ENCODE assay signal across 40 mouse cellular contexts in genomic region chr17:36799493-36799892, GRCm38 (mm10). TPM values are rescaled to one million over a fixed set of nuclear protein-coding genes. Genes with fewer than 3 reads are reported as not detected.
"Had no signal": no experiment of that assay in that cellular context is flagged by ENCODE, and none has a peak within 500 bp of the region (broad histone marks: within the 10 kb centered on the region; RNA-seq: fewer than 3 reads in every experiment).

No protein-coding gene starts in this region.

- DNase-seq: cerebellum, adult 2 months; cerebellum, adult 8-10 months; cerebellum, adult 9-10 months; cerebellum, adult 9-11 months; cerebellum, postnatal 10 days; cerebellum, postnatal 14 days; cerebellum, postnatal 25 days; cerebellum, postnatal 36 days; embryo, embryonic 11 days; forebrain, postnatal 0 days; gastrocnemius, adult 2 months; gastrocnemius, postnatal 10 days; gastrocnemius, postnatal 14 days; gastrocnemius, postnatal 25 days; gastrocnemius, postnatal 36 days; heart, adult 11 months; heart, adult 18-20 months; heart, adult 2 months had no signal

- H3K4me3 ChIP-seq: embryonic facial prominence, embryonic 10.5 days; embryonic facial prominence, embryonic 12.5 days; embryonic facial prominence, embryonic 13.5 days; embryonic facial prominence, embryonic 15.5 days; erythroblast, embryonic 14.5 days; forebrain, embryonic 10.5 days; forebrain, embryonic 12.5 days; forebrain, embryonic 13.5 days; forebrain, embryonic 15.5 days; gastrocnemius, adult 2 months; heart, adult 2 months had no signal

- H3K4me1 ChIP-seq: embryonic facial prominence, embryonic 10.5 days; embryonic facial prominence, embryonic 12.5 days; embryonic facial prominence, embryonic 13.5 days; embryonic facial prominence, embryonic 15.5 days; forebrain, embryonic 10.5 days; forebrain, embryonic 12.5 days; forebrain, embryonic 13.5 days; forebrain, embryonic 15.5 days had no signal

- H3K9me3 ChIP-seq: embryonic facial prominence, embryonic 10.5 days; embryonic facial prominence, embryonic 12.5 days; embryonic facial prominence, embryonic 13.5 days; embryonic facial prominence, embryonic 15.5 days; forebrain, embryonic 10.5 days; forebrain, embryonic 12.5 days; forebrain, embryonic 13.5 days; forebrain, embryonic 15.5 days had no signal

- H3K27me3 ChIP-seq: embryonic facial prominence, embryonic 12.5 days; embryonic facial prominence, embryonic 13.5 days; embryonic facial prominence, embryonic 15.5 days; forebrain, embryonic 12.5 days; forebrain, embryonic 13.5 days; forebrain, embryonic 15.5 days had no signal

- H3K9ac ChIP-seq: embryonic facial prominence, embryonic 12.5 days; embryonic facial prominence, embryonic 13.5 days; embryonic facial prominence, embryonic 15.5 days; forebrain, embryonic 12.5 days; forebrain, embryonic 13.5 days; forebrain, embryonic 15.5 days; forebrain, postnatal 0 days had no signal

- H3K27ac ChIP-seq: embryonic facial prominence, embryonic 10.5 days; embryonic facial prominence, embryonic 12.5 days; embryonic facial prominence, embryonic 13.5 days; embryonic facial prominence, embryonic 15.5 days; forebrain, embryonic 10.5 days; forebrain, embryonic 12.5 days; forebrain, embryonic 13.5 days; forebrain, embryonic 15.5 days; gastrocnemius, adult 2 months; heart, adult 2 months had no signal

- H3K36me3 ChIP-seq: embryonic facial prominence, embryonic 10.5 days; embryonic facial prominence, embryonic 12.5 days; embryonic facial prominence, embryonic 13.5 days; embryonic facial prominence, embryonic 15.5 days; forebrain, embryonic 10.5 days; forebrain, embryonic 12.5 days; forebrain, embryonic 15.5 days had no signal

- ATAC-seq: forebrain, embryonic 13.5 days; forebrain, embryonic 14.5 days; forebrain, embryonic 15.5 days; forebrain, embryonic 16.5 days; forebrain, postnatal 0 days had no signal

- H3K4me2 ChIP-seq: embryonic facial prominence, embryonic 12.5 days; embryonic facial prominence, embryonic 13.5 days; embryonic facial prominence, embryonic 15.5 days; forebrain, embryonic 12.5 days; forebrain, embryonic 13.5 days; forebrain, embryonic 15.5 days had no signal

RNA-seq across cellular contexts. Expression of gene H2-M10.6, which starts 12.5 kb away (rescaled TPM):
- total RNA-seq: common myeloid progenitor, adult 5-6 weeks; forebrain, postnatal 0 days; gastrocnemius, adult 18-20 months; gastrocnemius, adult 2 months; gastrocnemius, adult 8-10 months; gastrocnemius, postnatal 10 days; gastrocnemius, postnatal 14 days; gastrocnemius, postnatal 25 days; gastrocnemius, postnatal 36 days; gastrocnemius, postnatal 4 days; granulocyte monocyte progenitor cell, adult 5-6 weeks; heart, adult 18-20 months; heart, adult 2 months had no signal
- polyA plus RNA-seq: cerebellum, adult 2 months; cortical plate, adult 2 months; embryonic facial prominence, embryonic 10.5 days; embryonic facial prominence, embryonic 11.5 days; embryonic facial prominence, embryonic 12.5 days; embryonic facial prominence, embryonic 13.5 days; embryonic facial prominence, embryonic 14.5 days; embryonic facial prominence, embryonic 15.5 days; erythroblast, embryonic 14.5 days; forebrain, embryonic 10.5 days; forebrain, embryonic 11.5 days; forebrain, embryonic 12.5 days; forebrain, embryonic 13.5 days; forebrain, embryonic 14.5 days; forebrain, embryonic 15.5 days; forebrain, embryonic 16.5 days; forebrain, postnatal 0 days; frontal cortex, adult 2 months; gonadal fat pad, adult 2 months; heart, adult 2 months had no signal

RNA-seq across cellular contexts. Expression of gene H2-M10.5, which starts 26.8 kb away (rescaled TPM):
- total RNA-seq: common myeloid progenitor, adult 5-6 weeks; forebrain, postnatal 0 days; gastrocnemius, adult 18-20 months; gastrocnemius, adult 2 months; gastrocnemius, adult 8-10 months; gastrocnemius, postnatal 10 days; gastrocnemius, postnatal 14 days; gastrocnemius, postnatal 25 days; gastrocnemius, postnatal 36 days; gastrocnemius, postnatal 4 days; granulocyte monocyte progenitor cell, adult 5-6 weeks; heart, adult 18-20 months; heart, adult 2 months had no signal
- polyA plus RNA-seq: cerebellum, adult 2 months; cortical plate, adult 2 months; embryonic facial prominence, embryonic 10.5 days; embryonic facial prominence, embryonic 11.5 days; embryonic facial prominence, embryonic 12.5 days; embryonic facial prominence, embryonic 13.5 days; embryonic facial prominence, embryonic 14.5 days; embryonic facial prominence, embryonic 15.5 days; erythroblast, embryonic 14.5 days; forebrain, embryonic 10.5 days; forebrain, embryonic 11.5 days; forebrain, embryonic 12.5 days; forebrain, embryonic 13.5 days; forebrain, embryonic 14.5 days; forebrain, embryonic 15.5 days; forebrain, embryonic 16.5 days; forebrain, postnatal 0 days; frontal cortex, adult 2 months; gonadal fat pad, adult 2 months; heart, adult 2 months had no signal
